Mouse (Mus musculus): ENCODE data around the gene Hhat.

Hhat gene

GRCm38 (mm10) chr1:192647361-192647760, 123.7 kb downstream of the Hhat start:
- DNase-seq = no peak

DNA sequence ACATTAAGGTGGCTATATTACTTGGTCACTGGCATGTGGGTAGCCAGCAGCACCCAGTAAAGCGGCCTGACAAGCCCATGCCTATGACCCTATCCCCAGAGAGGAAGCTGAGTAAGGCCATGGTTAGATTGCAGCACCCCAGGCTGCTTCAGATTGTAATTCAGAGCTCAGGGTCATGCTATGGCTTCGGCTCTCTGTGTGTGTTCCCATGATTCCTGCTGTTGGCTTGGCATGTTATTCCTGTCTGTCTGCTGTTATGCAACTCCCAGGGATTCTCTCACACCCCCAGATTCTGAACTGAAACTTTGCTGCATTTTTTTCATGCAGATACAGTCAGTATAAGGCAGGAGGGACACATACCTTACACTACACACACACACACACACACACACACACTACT, 128.9 kb downstream of the Hhat start:
- DNase-seq = no peak

DNA sequence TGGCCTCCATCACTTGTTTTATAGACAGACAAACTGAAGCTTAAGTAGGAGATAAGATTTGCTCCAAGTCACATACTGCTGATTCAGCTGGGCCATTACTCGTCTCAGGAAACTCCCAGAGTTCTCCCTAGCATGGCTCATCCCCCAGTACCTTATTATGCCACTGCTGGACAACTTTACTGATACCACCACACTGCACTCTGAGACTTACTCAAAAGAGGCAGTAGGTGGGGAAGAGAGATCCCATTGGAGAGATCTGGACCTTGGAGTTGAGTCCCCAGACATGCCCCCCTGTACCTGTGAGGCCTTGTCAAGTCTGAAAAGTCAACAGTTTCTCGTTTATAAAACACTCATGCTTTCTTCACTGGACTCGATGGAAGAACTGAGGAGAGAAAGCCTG, 131.8 kb downstream of the Hhat start:
- DNase-seq = no peak

GRCm38 (mm10) chr1:192621843-192622242, 149.2 kb downstream of the Hhat start:
- no peak for DNase-seq

- no peak for DNase-seq
Observed at GRCm38 (mm10) chr1:192613271-192613670, 157.8 kb downstream of the Hhat start.

DNA sequence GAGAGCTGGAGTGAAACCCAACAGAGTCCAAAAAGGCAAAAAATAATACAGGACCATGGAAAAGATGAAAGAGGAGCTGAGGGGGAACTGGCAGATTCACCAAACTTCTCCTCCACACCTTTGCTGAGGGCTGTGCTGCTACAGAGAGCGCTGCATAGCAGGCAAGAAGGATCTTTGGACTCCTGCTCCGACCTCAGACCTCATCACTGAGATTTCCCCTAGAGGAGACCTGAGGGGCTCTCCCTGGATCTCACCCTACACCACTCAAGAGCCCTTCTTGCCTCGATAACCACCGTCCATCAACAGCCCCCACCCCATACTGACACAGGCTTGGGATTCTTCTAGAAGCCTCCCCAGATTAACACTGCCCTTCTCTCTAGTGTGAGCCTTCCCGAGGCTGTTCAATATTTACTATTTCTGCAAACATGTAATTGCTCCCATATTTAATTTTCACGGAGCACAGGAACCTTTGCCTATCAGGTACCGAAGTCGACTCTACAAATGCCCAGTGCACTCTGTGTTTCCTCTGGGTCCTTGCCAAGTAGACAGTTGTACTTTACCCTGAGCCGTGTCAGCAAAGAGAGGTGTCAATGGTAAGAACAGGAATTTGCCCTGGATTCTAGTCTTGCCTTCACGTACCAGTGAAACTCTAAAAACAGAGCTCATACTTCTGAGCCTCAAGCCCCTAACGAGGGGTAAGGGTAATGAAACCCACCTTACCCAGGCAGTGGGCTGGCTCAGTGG, 158.9 kb downstream of the Hhat start:
- no peak for DNase-seq

DNA sequence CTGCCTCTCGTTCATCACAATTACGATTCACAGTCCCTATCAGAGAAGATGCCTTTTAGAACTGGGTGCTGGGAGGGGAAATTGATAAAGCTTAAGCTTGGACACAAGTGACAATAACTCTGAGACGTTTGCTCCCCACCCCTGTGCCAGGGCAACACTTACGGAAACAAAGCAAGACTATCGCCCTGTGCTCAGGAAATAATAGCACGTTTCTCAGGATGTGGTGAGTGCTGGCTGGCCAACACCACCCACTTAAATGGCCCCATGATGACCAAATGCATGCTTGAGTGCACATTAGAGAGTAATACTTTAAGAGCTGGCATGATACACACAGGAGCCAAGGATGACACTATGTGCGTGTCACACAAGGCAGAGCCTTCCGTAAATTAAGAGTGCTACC, 164.1 kb downstream of the Hhat start:
- no peak for DNase-seq

DNA sequence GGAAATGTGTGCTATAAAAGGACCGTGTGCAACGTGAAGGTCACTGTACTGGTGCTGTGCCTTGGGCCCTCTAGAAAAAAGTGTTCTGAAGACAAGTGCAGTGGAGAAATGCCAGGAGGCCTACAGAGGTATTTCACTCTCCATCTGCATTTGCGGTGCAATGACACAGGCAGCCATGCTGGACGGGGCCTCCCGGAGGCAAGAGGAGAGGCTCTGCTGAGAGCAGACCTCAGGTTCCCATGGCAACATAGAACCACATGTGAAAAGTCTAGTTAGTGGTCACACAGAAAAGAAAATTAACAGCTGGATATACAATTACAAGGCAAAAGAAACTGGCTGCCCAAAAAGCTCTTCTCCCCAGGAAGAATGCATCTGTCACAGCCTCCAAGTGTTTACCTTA, 166.6 kb downstream of the Hhat start:
- no peak for DNase-seq

- no peak for DNase-seq
Observed at GRCm38 (mm10) chr1:192603556-192603955, 167.5 kb downstream of the Hhat start.

- no peak for DNase-seq
Observed at GRCm38 (mm10) chr1:192601206-192601605, 169.8 kb downstream of the Hhat start.

DNA sequence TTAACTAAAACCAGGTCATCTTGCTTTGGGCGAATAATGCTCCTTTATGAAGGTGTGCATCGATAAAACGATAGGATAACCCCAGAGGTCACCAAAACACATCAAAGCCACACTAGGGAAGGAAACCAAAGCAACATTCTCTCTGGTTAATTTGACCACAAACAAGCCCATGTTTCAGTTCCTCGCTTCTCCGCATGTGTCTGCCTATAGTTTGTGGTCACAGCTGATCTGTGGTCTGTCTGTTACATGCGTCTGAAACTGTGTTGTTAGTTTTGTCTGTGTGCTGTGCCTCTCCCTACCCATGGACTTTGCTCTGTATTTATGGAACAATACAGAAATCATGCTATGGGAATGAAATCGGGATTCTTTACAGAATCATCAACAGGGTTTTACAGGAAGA, 171.3 kb downstream of the Hhat start:
- DNase-seq = no peak

DNA sequence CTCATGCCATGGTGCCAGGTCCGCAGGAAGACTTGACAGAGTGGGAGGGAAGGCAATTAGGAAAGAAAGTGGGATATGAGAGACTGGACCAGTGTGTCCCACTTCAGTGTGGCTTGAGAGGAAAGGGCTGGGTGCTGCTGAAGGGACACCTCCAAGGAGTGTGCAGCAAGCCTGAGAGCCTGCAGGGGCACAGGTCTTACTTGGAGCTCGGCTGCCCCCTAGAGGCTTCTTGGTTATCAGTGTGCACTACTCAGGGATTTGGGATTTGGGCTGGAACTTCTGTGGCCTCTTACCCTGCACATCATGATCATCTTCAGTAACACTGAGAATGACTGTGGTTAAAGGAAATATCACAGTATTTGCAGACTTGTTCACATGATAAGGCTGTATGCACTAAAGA, 172.6 kb downstream of the Hhat start:
- DNase-seq = peak; percentile 89

- DNase-seq = no peak
Observed at GRCm38 (mm10) chr1:192595426-192595825, 175.6 kb downstream of the Hhat start.

DNA sequence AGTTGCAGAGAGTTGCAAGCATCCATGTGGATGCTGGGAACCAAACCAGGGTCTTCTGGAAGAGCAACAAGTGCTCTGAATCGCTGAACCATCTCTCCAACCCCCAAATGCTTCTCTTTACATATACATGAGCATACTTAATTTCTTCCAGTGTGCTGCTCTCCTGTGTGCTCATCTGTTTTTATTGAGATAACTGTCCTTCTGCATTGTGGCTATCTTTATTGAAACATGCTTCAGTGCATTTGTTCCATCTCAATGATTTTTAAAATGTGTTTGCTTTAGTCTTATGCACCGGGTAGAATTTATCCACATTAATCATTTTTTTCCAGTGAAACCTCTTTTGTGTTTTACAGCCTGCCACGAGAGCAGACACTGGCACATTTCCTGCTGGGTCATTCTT, 177.5 kb downstream of the Hhat start:
- no peak for DNase-seq

- no peak for DNase-seq
Observed at GRCm38 (mm10) chr1:192587451-192587850, 183.6 kb downstream of the Hhat start.

DNA sequence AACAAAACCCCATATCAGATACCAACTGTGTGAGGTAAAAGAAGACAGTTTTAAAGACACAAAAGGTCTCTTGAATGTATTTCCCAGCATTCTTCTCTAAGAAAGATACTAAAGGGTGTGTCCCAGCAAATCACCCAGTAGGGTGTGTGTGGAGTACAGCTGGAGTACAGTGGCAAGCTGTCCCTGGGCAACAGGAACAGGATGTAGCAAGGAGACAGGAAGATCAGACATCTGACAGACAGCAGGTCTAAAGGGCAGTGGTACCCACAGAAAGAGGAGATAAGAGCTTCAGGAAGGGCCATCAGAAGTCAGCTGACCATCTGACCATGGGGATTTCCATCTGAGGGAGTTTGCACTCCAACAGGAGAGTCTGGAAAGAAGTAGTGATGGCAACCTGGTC, 185.7 kb downstream of the Hhat start:
- no peak for DNase-seq

GRCm38 (mm10) chr1:192582921-192583320, 188.1 kb downstream of the Hhat start:
- no peak for DNase-seq

- no peak for DNase-seq
Observed at GRCm38 (mm10) chr1:192564691-192565090, 206.3 kb downstream of the Hhat start.

DNA sequence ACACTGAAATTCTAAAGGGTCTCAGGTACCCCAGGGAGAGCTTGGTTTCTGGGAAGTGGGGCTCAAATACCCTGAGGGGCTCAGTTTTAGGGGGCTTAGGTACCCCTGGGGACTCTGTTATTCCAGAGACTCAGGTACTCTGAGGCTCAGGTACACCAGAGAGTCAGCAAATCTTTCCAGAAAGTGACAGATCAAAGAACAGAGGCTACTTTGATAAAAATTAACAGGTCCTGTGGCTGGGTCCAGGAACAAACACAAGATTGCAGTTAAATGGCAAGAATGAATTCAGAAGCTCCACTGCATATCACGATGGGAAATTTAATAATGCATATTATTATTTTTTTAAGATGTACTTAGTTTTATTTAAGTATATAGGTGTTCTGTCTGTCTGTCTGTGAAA, 211.7 kb downstream of the Hhat start:
- DNase-seq = no peak

- DNase-seq = peak; percentile 15
Observed at GRCm38 (mm10) chr1:192557978-192558594, 212.9 kb downstream of the Hhat start.

GRCm38 (mm10) chr1:192555516-192555915, 215.5 kb downstream of the Hhat start:
- no peak for DNase-seq

DNA sequence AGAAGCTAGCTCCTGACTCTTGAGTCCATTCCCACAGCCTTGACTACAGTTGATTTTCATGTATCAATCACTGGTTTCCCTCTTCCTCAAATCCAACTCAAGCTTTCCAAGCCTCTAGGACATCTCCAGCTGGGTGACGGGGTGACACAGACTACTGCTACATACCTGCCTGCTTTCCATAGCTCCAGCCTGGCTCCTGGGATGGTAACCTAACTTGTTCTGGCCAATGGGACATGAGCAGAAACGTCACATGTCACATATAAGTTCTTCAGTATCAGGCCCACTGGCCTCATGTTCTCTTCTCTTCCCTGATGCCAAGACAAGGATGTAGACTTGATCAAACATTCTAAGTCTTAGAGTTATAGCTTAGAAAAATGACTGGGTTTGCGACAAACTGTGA, 220.5 kb downstream of the Hhat start:
- DNase-seq = no peak

- no peak for DNase-seq
Observed at GRCm38 (mm10) chr1:192546843-192547242, 224.2 kb downstream of the Hhat start.

DNA sequence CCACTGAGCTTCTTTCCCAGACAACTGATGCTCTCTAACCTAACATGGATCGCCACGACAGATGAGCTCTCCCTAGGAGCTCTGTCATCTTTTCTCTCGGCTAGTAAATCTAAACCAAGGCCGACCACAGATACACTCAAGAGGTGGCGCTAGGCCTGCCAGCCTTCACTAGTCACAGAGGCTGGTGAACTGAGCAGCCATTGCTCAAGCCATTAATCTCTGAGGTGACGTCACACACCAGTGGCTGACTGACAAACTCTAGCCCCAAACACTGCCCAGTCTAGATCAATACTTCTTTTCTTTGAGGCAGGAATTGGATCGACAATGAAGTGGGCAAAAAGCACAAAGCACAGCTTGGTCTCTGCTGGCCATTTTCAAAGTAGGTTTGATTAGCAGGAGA, 226.1 kb downstream of the Hhat start:
- DNase-seq = no peak

DNA sequence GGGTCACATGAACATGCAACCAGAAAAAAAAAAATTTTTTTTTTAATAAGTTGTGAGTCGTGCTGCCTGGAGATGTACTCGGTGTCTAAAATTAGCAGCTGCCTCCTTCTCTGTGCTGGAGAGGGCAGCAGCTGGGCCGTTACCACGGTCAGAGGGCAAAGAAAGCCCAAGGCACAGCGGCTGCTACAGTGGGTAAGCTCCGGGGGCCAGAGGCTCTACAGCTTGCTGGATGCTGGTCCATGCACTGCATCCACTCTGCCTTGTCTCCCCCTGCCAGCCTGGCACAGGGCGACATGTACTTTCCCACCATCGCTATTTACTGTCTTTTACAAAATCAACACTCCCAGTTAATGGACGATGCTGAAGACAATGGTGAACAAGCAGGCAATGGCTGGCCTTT, 226.9 kb downstream of the Hhat start:
- no peak for DNase-seq
